Mouse (Mus musculus) thymus, adult 2 months (tissue): ENCODE measurements around the gene Wdr24. TPM values are rescaled to one million over a fixed set of nuclear protein-coding genes. Genes with fewer than 3 reads are reported as not detected.
A peak's percentile ranks its signal among the peaks of the same experiment; 100 is the strongest.

ENCODE experiments used
- DNase-seq: peaks from one replicate; pipeline ENCODE4 v3.0.0; 2021
- H3K27ac ChIP-seq: fragments of 200-500 bp; 2 replicates; pipeline ENCODE4 v1.5.1; 2012; ENCODE audit warnings: low read length, control low read depth; ENCODE audit not compliant: control insufficient read depth, insufficient read depth
- H3K27me3 ChIP-seq: fragments of 200-500 bp; 2 replicates; pipeline ENCODE4 v1.6.1; 2012; ENCODE audit warnings: mild to moderate bottlenecking, low read length, moderate library complexity, mixed read lengths; ENCODE audit not compliant: control insufficient read depth, insufficient read depth
- H3K36me3 ChIP-seq: fragments of 200-500 bp; 2 replicates; pipeline ENCODE4 v1.6.1; 2012; ENCODE audit warnings: mild to moderate bottlenecking, low read length, moderate library complexity; ENCODE audit not compliant: control insufficient read depth, insufficient read depth
- H3K4me1 ChIP-seq: fragments of 200-500 bp; replicated peaks from 2 replicates; pipeline ENCODE4 v1.6.1; 2012; ENCODE audit warnings: low read length; ENCODE audit not compliant: control insufficient read depth, insufficient read depth
- H3K4me3 ChIP-seq: fragments of 200-500 bp; 2 replicates; pipeline ENCODE4 v1.5.1; 2012; ENCODE audit warnings: mild to moderate bottlenecking, low read length, control low read depth, moderate library complexity; ENCODE audit not compliant: control insufficient read depth, insufficient read depth
- CTCF ChIP-seq: fragments of 200-500 bp; IDR thresholded peaks from 2 replicates; pipeline ENCODE4 v1.5.1; 2012; ENCODE audit warnings: mild to moderate bottlenecking, control low read depth, low read length, moderate library complexity, borderline replicate concordance; ENCODE audit not compliant: control insufficient read depth, poor library complexity, insufficient read depth; ENCODE audit errors: extremely low read depth
- POLR2A ChIP-seq: fragments of 200-500 bp; IDR thresholded peaks from 2 replicates; pipeline ENCODE4 v1.6.1; 2012; ENCODE audit warnings: mild to moderate bottlenecking, low read length, control low read depth, moderate library complexity; ENCODE audit not compliant: control insufficient read depth, poor library complexity, insufficient read depth; ENCODE audit errors: extremely low read depth
- WGBS: fragments of 180-500 bp; shearing (Covaris S2); methylation state at CpG from one replicate; pipeline ENCODE4 v1.1.7; 2018; 5-methylcytosine and 5-hydroxymethylcytosine counted together
- polyA plus RNA-seq: library from polyadenylated mRNA; depleted of rRNA; stranded (reverse); fragments of >200 nt; gene quantifications from 2 replicates; pipeline ENCODE4 v1.2.3, GENCODE M21; 2012

Wdr24 gene
- polyA plus RNA-seq, 1 experiment = 89.1 TPM

DNA sequence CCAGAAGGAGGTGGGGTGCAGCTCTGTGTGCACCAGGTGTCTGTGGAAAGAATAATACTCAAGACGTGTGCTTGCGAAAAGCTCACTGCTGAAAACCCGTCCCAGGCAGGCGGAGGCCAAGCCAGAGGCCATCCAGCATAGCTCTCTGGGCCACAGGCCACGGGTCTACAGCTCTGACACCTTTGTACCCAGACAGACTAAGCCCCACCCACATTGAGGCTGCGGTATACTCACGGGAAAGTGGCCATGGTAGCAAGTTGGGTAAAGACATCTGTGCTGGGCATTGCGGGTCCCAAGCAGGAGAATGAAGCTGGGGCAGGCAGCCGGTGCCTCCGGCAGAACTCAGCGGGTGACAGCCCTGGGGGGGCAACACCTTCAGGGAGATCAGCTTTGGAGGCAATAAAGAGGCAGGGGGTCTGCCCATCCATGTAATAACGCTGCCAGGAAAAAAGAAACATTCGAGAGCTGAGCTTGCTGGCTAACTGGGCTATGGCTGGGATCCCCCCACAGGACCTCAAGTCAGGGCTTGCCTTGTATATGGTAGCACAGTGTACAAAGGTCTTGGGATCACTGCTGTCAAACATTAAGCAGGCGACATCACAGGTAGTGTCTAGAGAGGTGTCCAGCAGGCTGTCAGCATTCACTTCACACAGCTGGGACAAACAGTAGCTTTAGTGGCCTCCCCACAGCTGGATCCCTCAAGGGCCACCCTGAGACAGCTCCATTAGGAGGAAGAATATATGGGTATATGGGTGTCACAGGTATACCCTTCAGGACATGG, 16.2 kb downstream of the Wdr24 start:
- TF ChIP-seq POLR2A (no peak), CTCF (no peak)
- Histone ChIP-seq H3K27me3 (no peaks in the 10 kb centered on the region), H3K36me3 (peaks cover 36% of the 10 kb centered on the region), H3K4me3 (no peak overlapping the region), H3K27ac (no peak overlapping the region), H3K4me1 (peaks cover 28% of the 10 kb centered on the region)
- 94% methylated on average over 14 of the region's 14 CpGs for WGBS
- no peak for DNase-seq

DNA sequence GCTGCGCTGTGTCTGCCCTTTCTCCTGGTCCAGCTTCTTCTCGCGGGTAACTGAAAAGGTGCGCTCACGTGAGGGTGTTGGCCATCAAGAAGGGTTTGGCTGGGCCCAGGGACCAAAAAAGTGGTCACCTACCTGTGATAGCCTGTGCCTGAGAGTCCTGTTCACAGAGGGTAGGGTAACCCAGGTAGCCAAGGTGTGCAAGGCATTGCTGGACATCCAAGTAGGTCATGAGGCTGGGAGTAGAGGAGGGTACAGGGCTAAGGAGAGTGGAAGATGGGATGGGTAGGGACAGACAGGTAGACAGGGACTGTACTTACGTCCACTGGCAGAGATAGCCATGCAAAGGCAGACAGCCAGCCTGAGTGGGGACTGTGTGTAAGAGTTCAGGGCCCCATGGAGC, 17.1 kb downstream of the Wdr24 start:
- Histone ChIP-seq H3K27ac (no peak overlapping the region), H3K27me3 (no peaks in the 10 kb centered on the region), H3K4me3 (no peak overlapping the region), H3K4me1 (peaks cover 33% of the 10 kb centered on the region), H3K36me3 (peaks cover 36% of the 10 kb centered on the region)
- TF ChIP-seq CTCF (no peak), POLR2A (no peak)
- DNase-seq = no peak
- 99% methylated on average over 6 of the region's 6 CpGs for WGBS

DNA sequence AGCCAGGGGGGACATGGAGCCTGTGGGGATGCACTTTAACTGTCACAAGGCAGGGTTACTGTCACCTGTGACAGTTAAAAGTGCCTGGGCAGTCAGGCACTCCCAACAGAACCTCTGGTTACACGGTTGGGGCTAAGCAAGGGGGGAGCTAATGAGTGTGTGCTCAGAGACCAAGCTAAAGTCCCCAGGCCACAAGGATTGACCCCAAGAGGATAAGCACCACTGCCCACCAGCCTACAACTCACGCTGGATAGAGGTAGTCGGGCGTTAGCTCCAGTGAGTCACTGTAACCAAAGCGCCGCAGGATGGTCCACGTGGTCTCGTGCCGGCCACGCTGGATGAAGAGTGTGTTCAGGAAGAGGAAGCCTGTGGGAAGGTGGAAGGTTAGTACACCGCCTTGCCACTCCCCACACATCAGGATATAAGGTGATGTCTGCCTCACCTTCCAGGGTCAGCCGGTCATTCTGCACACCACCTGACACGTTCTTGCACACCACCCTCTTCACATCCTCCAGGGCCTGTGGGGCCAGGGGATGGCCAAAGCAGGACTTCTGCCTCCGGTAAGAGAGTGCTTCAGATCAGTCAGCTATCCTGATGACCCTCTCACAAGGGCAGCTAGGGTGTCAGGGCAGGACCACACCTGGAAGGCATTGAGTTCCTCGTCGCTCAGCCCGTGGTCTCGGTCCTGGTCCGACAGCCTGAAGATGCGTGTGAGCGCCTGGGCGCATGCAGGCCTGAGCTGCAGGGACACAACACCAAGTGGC, 17.9 kb downstream of the Wdr24 start, which contains the start of gene Gm20683:
TSS of gene Gm20683 (minus strand) at position 647 of the 764 bp plus-strand sequence.
- Histone ChIP-seq H3K4me3 (no peak within 1 kb of the TSS), H3K27ac (no peak within 1 kb of the TSS), H3K36me3 (peaks cover 36% of the 10 kb centered on the region), H3K27me3 (no peaks in the 10 kb centered on the region), H3K4me1 (peaks cover 31% of the 10 kb centered on the region)
- 97% methylated on average over 22 of the region's 22 CpGs for WGBS
- TF ChIP-seq CTCF (no peak), POLR2A (no peak)
- DNase-seq = no peak

- H3K36me3 ChIP-seq = peaks cover 36% of the 10 kb centered on the region
- peaks cover 19% of the 10 kb centered on the region for H3K4me1 ChIP-seq
- TF ChIP-seq POLR2A (no peak), CTCF (no peak)
- H3K27ac ChIP-seq = no peak overlapping the region
- 95% methylated on average over 3 of the region's 3 CpGs for WGBS
- no peaks in the 10 kb centered on the region for H3K27me3 ChIP-seq
- DNase-seq = no peak
- H3K4me3 ChIP-seq = no peak overlapping the region
Observed at GRCm38 (mm10) chr17:25842509-25842908, 19.1 kb downstream of the Wdr24 start.

DNA sequence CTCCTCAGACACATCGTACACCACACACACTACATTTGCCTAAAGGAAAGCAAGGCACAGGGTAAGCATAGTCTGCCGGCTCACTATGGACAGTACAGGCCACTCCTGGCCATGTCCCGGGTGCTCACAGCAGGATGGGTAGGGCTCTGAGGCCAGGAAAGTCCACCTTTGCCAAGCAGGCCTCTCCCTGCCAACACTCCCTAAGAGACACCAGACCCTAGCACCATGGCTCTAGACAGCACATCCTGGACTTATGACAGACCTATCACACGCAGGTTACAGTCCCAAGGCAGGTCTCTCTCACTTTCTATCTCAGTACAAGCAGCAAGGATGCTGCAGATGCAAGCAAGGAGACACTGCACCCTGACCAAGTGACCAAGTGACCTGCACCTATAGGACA, 19.7 kb downstream of the Wdr24 start:
- H3K27ac ChIP-seq = no peak overlapping the region
- DNase-seq = no peak
- H3K4me3 ChIP-seq = no peak overlapping the region; the same call in 1 of the 2 replicates
- peaks cover 17% of the 10 kb centered on the region for H3K4me1 ChIP-seq
- TF ChIP-seq CTCF (no peak), POLR2A (no peak)
- 90% methylated on average over 4 of the region's 4 CpGs for WGBS
- no peaks in the 10 kb centered on the region for H3K27me3 ChIP-seq
- peaks cover 35% of the 10 kb centered on the region for H3K36me3 ChIP-seq

DNA sequence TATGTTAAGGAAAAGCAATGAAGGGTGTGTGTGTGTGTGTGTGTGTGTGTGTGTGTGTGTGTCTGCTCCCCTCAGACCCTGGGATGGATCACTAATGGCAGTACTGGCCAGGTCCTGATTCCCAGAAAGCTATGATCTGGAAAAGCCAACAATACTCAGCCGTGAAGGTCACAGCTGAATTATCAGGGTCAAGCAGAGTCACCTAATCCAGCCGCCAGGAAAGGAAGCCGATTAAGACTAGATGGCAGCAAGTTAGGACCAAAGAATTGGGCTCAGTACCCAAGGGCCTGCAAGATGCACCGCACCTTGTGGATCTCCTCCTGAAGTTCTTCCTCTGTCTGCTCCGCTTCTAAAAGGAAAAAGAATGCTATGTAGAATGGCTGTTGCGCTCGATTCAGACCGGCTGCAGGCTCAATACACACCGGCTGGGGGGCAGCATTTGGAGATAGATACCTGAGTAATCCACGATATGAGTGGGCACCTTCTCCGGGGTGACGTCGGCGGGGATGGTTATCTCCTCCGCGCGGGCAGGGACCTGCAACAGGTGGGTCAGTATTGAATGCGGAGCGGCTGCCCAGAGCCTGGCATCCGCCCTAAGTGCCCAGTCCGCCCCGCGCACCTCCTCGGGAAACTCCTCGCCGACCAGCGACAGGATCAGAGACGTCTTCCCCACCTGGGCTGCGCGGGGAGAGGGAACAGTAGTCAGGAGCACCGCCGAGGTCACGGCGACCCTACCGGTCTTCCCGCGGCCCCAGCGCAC, 20.4 kb downstream of the Wdr24 start:
- H3K4me1 ChIP-seq = peaks cover 17% of the 10 kb centered on the region
- peaks cover 31% of the 10 kb centered on the region for H3K36me3 ChIP-seq
- peak overlapping the region; percentile 87 for H3K4me3 ChIP-seq
- TF ChIP-seq POLR2A (no peak), CTCF (no peak)
- DNase-seq = no peak
- H3K27me3 ChIP-seq = no peaks in the 10 kb centered on the region
- 0 out of 2 replicates have a peak overlapping the region, but pooled peaks have one; percentile 18 for H3K27ac ChIP-seq
- 3% methylated on average over 37 of the region's 38 CpGs for WGBS
